10 mouse cellular contexts compared by ENCODE assay signal in genomic region chr9:68791982-68792540, GRCm38 (mm10).
DNase-seq lines count a peak whose midpoint lies in the region; ATAC-seq and TF ChIP-seq lines count a peak whose summit lies in the region.
"Had no signal": no experiment of that assay in that cellular context is flagged by ENCODE, and none has a peak within 500 bp of the region (broad histone marks: within the 10 kb centered on the region; RNA-seq: fewer than 3 reads in every experiment).

No protein-coding gene starts in this region.

- peak; percentile 11 for DNase-seq in layer of hippocampus, adult 9-11 months
- DNase-seq in layer of hippocampus, adult 9-10 months (ENCODE audit: low spot score): no peak
- peak; percentile 38 for DNase-seq in forebrain, postnatal 0 days
- no peak for DNase-seq in gastrocnemius, adult 18-20 months (ENCODE audit: low spot score)
- DNase-seq in cerebellum, adult 11 months: no peak
- DNase-seq: lung, embryonic 14.5 days had no signal

- no peak overlapping the region for H3K4me3 ChIP-seq in embryonic facial prominence, embryonic 13.5 days
- peak overlapping the region; percentile 24; the same call in 1 of the 2 replicates for H3K4me3 ChIP-seq in forebrain, postnatal 0 days (ENCODE audit: low read depth, low read length)
- no peak overlapping the region for H3K4me3 ChIP-seq in neural tube, embryonic 14.5 days (ENCODE audit: low read depth, low read length)

- no peak overlapping the region for H3K27ac ChIP-seq in embryonic facial prominence, embryonic 13.5 days
- no peak overlapping the region for H3K27ac ChIP-seq in forebrain, postnatal 0 days (ENCODE audit: low read depth, low read length)
- H3K27ac ChIP-seq in neural tube, embryonic 14.5 days (ENCODE audit: low read depth, low read length): no peak overlapping the region

- no peak overlapping the region for H3K9ac ChIP-seq in embryonic facial prominence, embryonic 13.5 days
- peak overlapping the region; percentile 28 for H3K9ac ChIP-seq in forebrain, postnatal 0 days
- H3K9ac ChIP-seq in neural tube, embryonic 14.5 days (replicated peaks; ENCODE audit: low read depth, low read length): no peak overlapping the region
- H3K9ac ChIP-seq: lung, embryonic 14.5 days had no signal

- ATAC-seq in embryonic facial prominence, embryonic 13.5 days (ENCODE audit: insufficient number of reproducible peaks, insufficient read depth, low FRiP score, low TSS enrichment, low read depth): no peak
- ATAC-seq in forebrain, postnatal 0 days: peak; percentile 51; the same call in 1 of the 2 replicates
- ATAC-seq in neural tube, embryonic 14.5 days (ENCODE audit: low read depth): peak; percentile 49; the same call in 1 of the 2 replicates

- peak overlapping the region; percentile 37 for H3K4me2 ChIP-seq in embryonic facial prominence, embryonic 13.5 days
- peak overlapping the region; percentile 46 for H3K4me2 ChIP-seq in forebrain, postnatal 0 days (ENCODE audit: low read depth)
- peak overlapping the region; percentile 17; the same call in 1 of the 2 replicates for H3K4me2 ChIP-seq in neural tube, embryonic 14.5 days (ENCODE audit: low read depth, low read length)
- H3K4me2 ChIP-seq: heart, embryonic 11.5 days; lung, embryonic 14.5 days had no signal

- H3K9me3 ChIP-seq in embryonic facial prominence, embryonic 13.5 days: no peaks in the 10 kb centered on the region
- no peaks in the 10 kb centered on the region for H3K9me3 ChIP-seq in forebrain, postnatal 0 days (ENCODE audit: low read length)
- no peaks in the 10 kb centered on the region for H3K9me3 ChIP-seq in neural tube, embryonic 14.5 days (ENCODE audit: control insufficient read depth, low read length)

- peaks cover 7% of the 10 kb centered on the region for H3K27me3 ChIP-seq in embryonic facial prominence, embryonic 13.5 days
- no peaks in the 10 kb centered on the region for H3K27me3 ChIP-seq in forebrain, postnatal 0 days (ENCODE audit: insufficient read depth, low read length)
- no peaks in the 10 kb centered on the region for H3K27me3 ChIP-seq in neural tube, embryonic 14.5 days (ENCODE audit: control insufficient read depth, insufficient read depth, low read length)

- no peak for TF ChIP-seq CTCF in forebrain, postnatal 0 days (IDR thresholded peaks at IDR 0.05; ENCODE audit: low read depth)

- H3K36me3 ChIP-seq in embryonic facial prominence, embryonic 13.5 days: no peaks in the 10 kb centered on the region
- no peaks in the 10 kb centered on the region for H3K36me3 ChIP-seq in forebrain, postnatal 0 days (ENCODE audit: insufficient read depth)
- no peaks in the 10 kb centered on the region for H3K36me3 ChIP-seq in neural tube, embryonic 14.5 days (ENCODE audit: control insufficient read depth, insufficient read depth, low read length)
- H3K36me3 ChIP-seq: G1E had no signal

- peaks cover 65% of the 10 kb centered on the region for H3K4me1 ChIP-seq in embryonic facial prominence, embryonic 13.5 days
- H3K4me1 ChIP-seq in forebrain, postnatal 0 days (ENCODE audit: insufficient read depth): no peaks in the 10 kb centered on the region
- H3K4me1 ChIP-seq in neural tube, embryonic 14.5 days (ENCODE audit: control insufficient read depth, insufficient read depth, low read length): peaks cover 18% of the 10 kb centered on the region

- 53% methylated on average over 16 of the region's 16 CpGs for WGBS in embryonic facial prominence, embryonic 13.5 days
- 17% methylated on average over 16 of the region's 16 CpGs for WGBS in forebrain, postnatal 0 days
- 45% methylated on average over 16 of the region's 16 CpGs for WGBS in neural tube, embryonic 14.5 days

Comparison
In these comparisons a context has a peak if more than half of its experiments do, and no peak if none do; other contexts are left out.
1. DNase-seq: peak in layer of hippocampus, adult 9-11 months (single experiment) and forebrain, postnatal 0 days (single experiment); none in layer of hippocampus, adult 9-10 months (single experiment), gastrocnemius, adult 18-20 months (single experiment) and cerebellum, adult 11 months (single experiment).
2. Peak in every context shown above with its lines, with median percentiles within 50 percentile points of each other: H3K4me2 ChIP-seq.